Mouse (Mus musculus) ES-Bruce4 (cell line): ENCODE measurements at regions not wholly inside any gene's neighbourhood (a gene's known extent, or its start where the extent isn't known, plus 50 kb on each side); places are given as distances from the start of the nearest gene placed in this dataset.

ENCODE experiments used
- CTCF ChIP-seq: IDR thresholded peaks from one replicate; pipeline ENCODE4 v1.8.1; 2011; ENCODE audit warnings: low read depth, low read length
- EP300 ChIP-seq: IDR thresholded peaks from 2 replicates; pipeline ENCODE4 v1.6.1; 2011; ENCODE audit warnings: low read depth, low read length; ENCODE audit not compliant: insufficient read depth

GRCm38 (mm10) chr14:37523616-37524015 lies 388.5 kb upstream of the Ghitm start:
- no peak for TF ChIP-seq EP300
- no peak for TF ChIP-seq CTCF
